Mouse (Mus musculus): ENCODE data around the gene Hnrnpdl.

DNA sequence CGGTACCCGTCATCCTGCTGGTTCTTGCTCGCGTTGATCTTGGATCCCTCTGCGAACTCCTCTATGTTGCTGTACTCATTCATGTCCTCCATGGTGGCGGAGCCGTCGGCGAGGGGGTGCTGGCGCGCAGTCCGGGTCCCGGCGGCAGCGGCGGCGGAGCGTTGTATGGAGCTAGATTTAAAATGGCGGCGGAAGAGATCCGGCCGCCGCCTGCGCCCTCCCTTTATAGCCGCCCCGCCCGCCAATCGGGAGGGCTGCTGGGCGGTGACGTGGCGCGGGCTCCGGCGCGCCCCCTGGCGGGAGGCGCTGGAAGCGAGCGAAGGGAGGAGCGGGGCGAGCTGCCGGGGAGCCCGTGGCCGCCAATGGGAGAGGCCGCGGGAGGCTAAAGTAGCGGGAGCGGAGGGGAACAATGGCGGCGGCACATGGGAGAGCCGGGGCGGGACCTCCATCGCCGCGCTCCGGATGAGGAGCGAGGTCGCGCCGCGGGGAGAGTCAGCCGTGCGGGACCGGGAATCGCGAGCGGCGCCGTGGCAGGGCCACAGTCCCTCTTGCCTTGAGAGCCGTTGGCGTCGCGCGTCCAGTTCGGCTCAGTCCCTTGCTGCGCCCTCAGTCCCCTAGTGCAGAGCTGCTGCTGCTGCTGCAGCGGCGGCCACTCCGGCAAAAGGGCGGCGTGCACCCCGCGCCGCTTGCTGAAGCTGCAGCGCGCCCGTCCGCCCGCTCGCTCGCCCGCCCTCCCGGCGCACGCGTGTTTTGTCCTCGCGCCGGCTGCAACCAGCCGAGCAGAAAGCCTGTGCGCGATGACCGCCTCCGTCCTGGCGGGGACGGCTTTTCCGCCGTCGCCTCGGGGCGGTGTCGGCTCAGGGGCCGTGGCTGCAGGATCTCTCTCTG is 506 bp downstream of the Hnrnpdl start:
- TF ChIP-seq POLR2A (IDR thresholded peaks at IDR 0.05; ENCODE audit: extremely low read depth, insufficient read depth, low read length), result peak; percentile 77
- TF ChIP-seq CTCF (IDR thresholded peaks at IDR 0.05; ENCODE audit: extremely low read depth, insufficient read depth, low read length), result peak; percentile 51
